Mouse (Mus musculus) T-helper 17 cell (primary cell): ENCODE data around the gene Gm42674.

Experiments
- in situ Hi-C, 2 experiments: fragments of 300-600 bp; cut with MboI, MseI; formaldehyde crosslinking; loops; 1 replicate in 1 of 2; 2 replicates in 1 of 2; pipeline ENCODE4 v1.15.1; 2025; ENCODE audit warnings: high pct_unique_total_duplicates in 2 of 2

Gene Gm42674

GRCm38 (mm10) chr3:90596810-90597209, 4.9 kb upstream of the Gm42674 start:
- in situ Hi-C loops = no loop called here

GRCm38 (mm10) chr3:90597736-90598135, 4.0 kb upstream of the Gm42674 start:
- in situ Hi-C loops = no loop called here

- in situ Hi-C loops = no loop called here
Measured at GRCm38 (mm10) chr3:90598212-90598611, 3.5 kb upstream of the Gm42674 start.

- in situ Hi-C loops = no loop called here
Measured at GRCm38 (mm10) chr3:90599401-90599800, 2.3 kb upstream of the Gm42674 start.

- in situ Hi-C loops = loop anchor here (10.0 kb wide), 2 partner anchors 885 to 1355 kb away; partner anchors contain the start of genes Adar (in 1 of the 2), Krtcap2 (in 1 of the 2) and Trim46 (in 1 of the 2)
Measured at GRCm38 (mm10) chr3:90600036-90600435, 1.7 kb upstream of the Gm42674 start.

- in situ Hi-C loops = loop anchor here (10.0 kb wide), 2 partner anchors 886 to 1356 kb away; partner anchors contain the start of genes Adar (in 1 of the 2), Krtcap2 (in 1 of the 2) and Trim46 (in 1 of the 2)
Measured at GRCm38 (mm10) chr3:90600458-90601195, 1.1 kb upstream of the Gm42674 start.

GRCm38 (mm10) chr3:90603623-90604022, 1.9 kb downstream of the Gm42674 start, which contains the start of gene S100a4:
S100a4 (plus strand) TSS chr3:90603771.
- in situ Hi-C loops = loop anchor here (10.0 kb wide), 2 partner anchors 889 to 1359 kb away; partner anchors contain the start of genes Adar (in 1 of the 2), Krtcap2 (in 1 of the 2) and Trim46 (in 1 of the 2)

- in situ Hi-C loops = loop anchor here (10.0 kb wide), 2 partner anchors 890 to 1360 kb away; partner anchors contain the start of genes Adar (in 1 of the 2), Krtcap2 (in 1 of the 2) and Trim46 (in 1 of the 2)
Measured at GRCm38 (mm10) chr3:90604416-90604815, 2.7 kb downstream of the Gm42674 start.

- in situ Hi-C loops = loop anchor here (10.0 kb wide), 2 partner anchors 890 to 1360 kb away; partner anchors contain the start of genes Adar (in 1 of the 2), Krtcap2 (in 1 of the 2) and Trim46 (in 1 of the 2)
Measured at GRCm38 (mm10) chr3:90605049-90605448, 3.3 kb downstream of the Gm42674 start.

- in situ Hi-C loops = loop anchor here (10.0 kb wide), 2 partner anchors 891 to 1361 kb away; partner anchors contain the start of genes Adar (in 1 of the 2), Krtcap2 (in 1 of the 2) and Trim46 (in 1 of the 2)
Measured at GRCm38 (mm10) chr3:90605736-90606135, 4.0 kb downstream of the Gm42674 start.

- in situ Hi-C loops = loop anchor here (10.0 kb wide), 2 partner anchors 891 to 1361 kb away; partner anchors contain the start of genes Adar (in 1 of the 2), Krtcap2 (in 1 of the 2) and Trim46 (in 1 of the 2)
Measured at GRCm38 (mm10) chr3:90606185-90606584, 4.5 kb downstream of the Gm42674 start.

GRCm38 (mm10) chr3:90607361-90607760, 5.7 kb downstream of the Gm42674 start:
- in situ Hi-C loops = loop anchor here (10.0 kb wide), 2 partner anchors 893 to 1363 kb away; partner anchors contain the start of genes Adar (in 1 of the 2), Krtcap2 (in 1 of the 2) and Trim46 (in 1 of the 2)

GRCm38 (mm10) chr3:90608223-90608622, 6.5 kb downstream of the Gm42674 start, which contains the start of gene S100a5:
S100a5 (plus strand) TSS chr3:90608523.
- in situ Hi-C loops = loop anchor here (10.0 kb wide), 2 partner anchors 893 to 1363 kb away; partner anchors contain the start of genes Adar (in 1 of the 2), Krtcap2 (in 1 of the 2) and Trim46 (in 1 of the 2)

- in situ Hi-C loops = loop anchor here (10.0 kb wide), 2 partner anchors 894 to 1364 kb away; partner anchors contain the start of genes Adar (in 1 of the 2), Krtcap2 (in 1 of the 2) and Trim46 (in 1 of the 2)
Measured at GRCm38 (mm10) chr3:90609102-90609501, 7.4 kb downstream of the Gm42674 start.

- in situ Hi-C loops = loop anchor here (5.0 kb wide), 1 partner anchor 94 kb away; no protein-coding TSS in a partner anchor
Measured at GRCm38 (mm10) chr3:90611494-90611893, 9.8 kb downstream of the Gm42674 start.

GRCm38 (mm10) chr3:90612061-90612460, 10.4 kb downstream of the Gm42674 start:
- in situ Hi-C loops = loop anchor here (5.0 kb wide), 1 partner anchor 95 kb away; no protein-coding TSS in a partner anchor

GRCm38 (mm10) chr3:90612728-90613291, 11.1 kb downstream of the Gm42674 start, which contains the start of gene S100a6:
S100a6 (plus strand) TSS chr3:90612882.
- in situ Hi-C loops = loop anchor here (5.0 kb wide), 1 partner anchor 96 kb away; no protein-coding TSS in a partner anchor

- in situ Hi-C loops = loop anchor here (5.0 kb wide), 1 partner anchor 96 kb away; no protein-coding TSS in a partner anchor
Measured at GRCm38 (mm10) chr3:90613461-90614147, 11.9 kb downstream of the Gm42674 start.

- in situ Hi-C loops = loop anchor here (5.0 kb wide), 1 partner anchor 97 kb away; no protein-coding TSS in a partner anchor
Measured at GRCm38 (mm10) chr3:90614148-90614530, 12.4 kb downstream of the Gm42674 start.

GRCm38 (mm10) chr3:90614611-90615251, 13.0 kb downstream of the Gm42674 start:
- in situ Hi-C loops = loop anchor here (5.0 kb wide), 2 partner anchors 32 to 97 kb away; no protein-coding TSS in a partner anchor
